Mouse (Mus musculus) brain, embryonic 14.5 days (tissue): Measurements from ENCODE around the gene Zfp710. TPM values are rescaled to one million over a fixed set of nuclear protein-coding genes. Genes with fewer than 3 reads are reported as not detected.

ENCODE experiments used
- DNase-seq: peaks from one replicate; pipeline ENCODE4 v3.0.0-alpha.2; 2011; ENCODE audit warnings: low read depth
- CTCF ChIP-seq: fragments of 200-500 bp; IDR thresholded peaks from 2 replicates; pipeline ENCODE4 v1.5.1; 2012; ENCODE audit warnings: inconsistent platforms, mild to moderate bottlenecking, moderate library complexity, borderline replicate concordance; ENCODE audit not compliant: insufficient read depth, insufficient read length; ENCODE audit errors: extremely low read depth
- POLR2A ChIP-seq: fragments of 200-500 bp; IDR thresholded peaks from 2 replicates; pipeline ENCODE4 v1.6.1; 2012; ENCODE audit warnings: mild to moderate bottlenecking, inconsistent platforms, borderline replicate concordance; ENCODE audit not compliant: poor library complexity, insufficient read depth, insufficient read length, severe bottlenecking; ENCODE audit errors: extremely low read depth
- polyA plus RNA-seq: library from polyadenylated mRNA; depleted of rRNA; stranded (reverse); fragments of >200 nt; gene quantifications from 2 replicates; pipeline ENCODE4 v1.2.3, GENCODE M21; 2012

Zfp710 gene
- polyA plus RNA-seq, 1 experiment: 34.8 TPM

DNA sequence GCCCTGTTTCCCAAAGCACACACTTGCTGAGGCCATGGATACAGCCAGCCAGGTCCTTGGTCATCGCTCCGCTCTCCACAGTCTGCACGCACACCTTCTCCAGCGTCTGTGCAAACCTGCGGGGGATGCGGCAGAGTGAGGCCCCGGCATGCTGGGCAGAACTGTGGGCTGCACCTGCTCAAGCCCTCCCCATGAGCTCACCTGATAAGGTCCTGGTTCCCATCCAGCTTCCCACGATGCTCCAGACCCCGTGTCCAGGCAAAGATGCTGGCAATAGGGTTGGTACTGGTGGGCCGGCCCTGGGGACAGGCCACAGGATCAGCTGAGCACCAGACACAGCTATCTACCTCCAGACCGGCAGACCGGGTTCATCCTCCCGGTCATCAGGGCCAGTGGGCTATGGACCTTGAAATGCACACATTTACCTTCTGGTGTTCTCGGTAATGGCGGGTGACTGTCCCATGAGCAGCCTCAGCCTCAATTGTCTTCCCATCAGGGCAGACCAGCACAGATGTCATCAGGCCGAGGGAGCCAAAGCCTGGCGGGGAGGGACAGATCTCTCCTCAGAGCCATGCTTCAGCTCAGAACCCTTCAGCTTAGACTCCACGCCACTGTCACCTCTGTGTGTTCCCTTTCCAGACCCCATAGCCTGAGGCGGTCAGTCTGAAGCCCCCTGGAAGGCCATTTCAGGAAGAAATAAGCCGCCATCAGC, 71.1 kb downstream of the Zfp710 start:
- no peak for DNase-seq
- TF ChIP-seq CTCF (no peak), POLR2A (no peak)

DNA sequence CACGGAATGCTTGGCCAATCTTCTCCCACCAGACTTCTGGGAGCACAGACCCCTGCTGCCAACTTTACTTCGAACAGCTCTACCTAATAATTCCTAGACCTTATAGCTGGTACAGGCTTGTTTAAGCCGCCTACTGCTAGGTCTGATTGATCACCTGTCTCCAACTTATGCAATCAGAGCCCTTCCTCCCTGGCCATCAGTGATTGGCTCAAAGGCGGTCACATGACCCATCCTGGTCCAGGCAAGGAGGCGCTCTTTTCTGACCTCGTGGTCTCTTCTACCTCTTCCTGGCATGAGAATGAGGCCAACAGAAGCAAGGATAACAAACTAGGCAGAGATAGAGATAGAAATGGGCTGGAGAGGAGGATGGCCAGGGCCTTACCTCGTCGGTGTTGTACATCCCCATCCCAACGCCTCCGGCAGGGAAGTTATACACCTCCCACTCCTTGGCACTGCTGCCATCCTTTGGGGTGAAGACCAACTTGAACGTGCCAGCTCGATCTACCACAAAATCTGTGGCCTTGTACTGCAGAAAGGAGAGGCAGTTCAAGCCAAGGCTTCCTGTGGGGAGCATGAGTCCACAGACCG, 73.9 kb downstream of the Zfp710 start:
- TF ChIP-seq POLR2A (no peak), CTCF (no peak)
- DNase-seq: no peak

DNA sequence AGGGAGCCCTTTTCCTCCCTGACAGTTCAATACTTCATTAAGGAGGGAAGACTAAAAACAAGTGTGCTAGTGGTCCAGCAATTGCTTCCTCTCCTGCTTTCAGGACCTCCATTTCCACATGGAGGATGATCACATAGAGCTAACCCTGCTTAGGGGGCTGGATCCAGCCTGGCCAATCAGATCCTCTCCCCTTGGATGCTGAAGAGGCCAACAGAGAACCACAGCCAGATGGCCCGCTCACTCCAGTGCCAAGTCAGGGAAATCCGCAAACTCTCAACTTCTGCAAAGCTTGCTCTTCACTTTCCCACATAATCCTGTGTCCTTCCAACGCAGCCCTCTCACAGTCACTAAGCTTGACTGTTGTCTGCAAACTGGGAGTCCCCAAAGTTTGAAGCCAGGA, 78.7 kb downstream of the Zfp710 start:
- no peak for TF ChIP-seq CTCF
- no peak for TF ChIP-seq POLR2A
- peak; percentile 56 for DNase-seq

DNA sequence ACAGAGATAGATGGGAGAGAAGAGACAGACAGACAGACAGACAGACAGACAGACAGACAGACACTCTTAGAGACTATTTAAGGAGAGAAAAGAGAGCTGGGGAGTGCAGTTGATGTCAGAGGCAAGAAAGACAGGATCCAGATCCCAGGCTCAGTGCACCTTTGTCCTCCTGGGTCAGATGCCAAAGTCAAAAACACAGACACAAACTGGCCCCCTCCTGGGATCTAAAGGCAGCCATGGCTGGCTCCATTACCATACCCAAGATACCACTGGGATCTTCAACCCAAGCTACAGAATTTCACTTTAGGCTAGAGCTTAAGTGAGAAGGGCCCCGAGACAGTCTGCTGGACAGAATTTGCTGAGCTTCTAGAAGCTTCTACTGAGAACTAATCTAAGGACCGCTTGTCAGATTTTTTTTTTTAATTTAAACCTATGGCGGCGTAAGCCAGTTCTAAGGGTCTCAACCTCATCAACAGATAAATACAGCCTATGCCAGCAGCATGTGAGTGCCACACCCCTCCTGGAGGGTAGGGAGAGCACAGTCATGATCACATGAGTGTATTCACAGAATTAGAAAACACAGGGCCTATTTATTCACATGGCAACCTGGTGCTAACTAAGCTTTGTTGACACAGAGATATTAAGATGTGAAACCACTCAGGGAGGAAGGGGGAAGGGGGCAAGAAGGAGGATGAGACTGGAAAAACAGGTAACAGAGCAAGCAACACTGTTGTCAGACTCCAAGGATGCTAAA, 81.2 kb downstream of the Zfp710 start:
- TF ChIP-seq POLR2A (no peak), CTCF (no peak)
- no peak for DNase-seq

DNA sequence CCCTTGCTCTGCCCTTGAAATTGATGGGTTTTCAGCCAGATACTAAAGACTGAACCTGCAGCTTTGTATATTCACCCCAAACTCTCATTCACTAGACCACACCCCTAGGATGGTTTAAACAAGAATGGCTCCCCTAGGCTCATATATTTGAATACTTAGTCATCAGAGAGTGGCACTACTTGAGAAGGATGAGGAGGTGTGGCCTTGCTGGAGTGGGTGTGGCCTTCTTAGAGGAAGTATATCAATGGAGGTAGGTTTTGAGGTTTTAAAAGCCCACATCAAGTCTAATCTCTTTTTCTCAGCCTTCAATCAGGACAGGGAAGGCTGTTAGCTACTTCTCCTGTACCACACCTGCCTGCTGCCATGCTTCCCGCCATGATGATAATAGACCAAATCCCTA, 81.8 kb downstream of the Zfp710 start:
- TF ChIP-seq CTCF (no peak), POLR2A (no peak)

DNA sequence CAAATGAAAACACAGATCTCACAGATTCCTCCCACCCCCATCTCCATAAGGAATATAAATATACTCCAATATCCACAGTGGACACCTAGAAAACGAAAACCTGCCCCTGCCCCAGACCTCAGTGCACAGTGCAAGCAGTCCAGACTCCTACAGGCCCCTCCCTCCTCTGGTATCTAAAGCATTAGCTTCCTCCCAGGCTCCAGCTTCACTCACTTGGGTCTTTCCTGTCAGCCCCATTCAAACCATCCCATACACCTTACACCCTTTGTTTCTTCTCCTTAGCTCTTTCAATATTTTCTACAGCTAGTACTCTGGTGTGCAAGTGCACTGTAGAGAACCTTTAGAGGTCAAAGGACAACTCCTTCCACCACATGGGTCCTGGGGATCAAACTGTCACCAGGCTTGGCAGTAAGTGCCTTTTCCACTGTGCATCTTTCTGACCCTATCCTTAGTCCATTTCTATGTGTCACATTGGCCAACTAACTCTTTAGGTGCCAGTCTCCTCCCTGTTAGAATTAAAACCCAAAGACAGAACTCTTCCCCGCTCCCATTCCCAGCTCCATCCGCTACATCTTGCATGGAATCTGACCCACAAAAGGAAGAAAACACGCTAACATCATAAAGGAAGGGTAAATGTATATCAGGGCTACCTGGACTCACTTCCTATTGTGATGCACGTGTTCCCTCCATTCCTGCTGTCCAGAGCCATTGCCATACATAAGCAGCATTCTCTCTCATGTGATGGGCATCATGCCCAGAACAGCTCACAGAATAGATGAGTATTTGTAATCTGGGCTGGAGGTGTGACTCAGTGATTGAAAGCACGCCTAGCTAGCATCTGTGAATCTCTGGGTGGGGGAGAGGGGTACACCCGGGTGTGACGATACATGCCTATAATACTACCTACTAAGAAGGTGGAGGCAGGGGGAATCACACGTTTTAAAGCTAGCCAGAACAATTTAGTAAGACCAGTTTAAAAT, 86.7 kb downstream of the Zfp710 start:
- TF ChIP-seq POLR2A: no peak
- TF ChIP-seq CTCF: no peak

More for the DNA sequence above, 81.8 kb downstream of the Zfp710 start:
- DNase-seq: no peak

DNA sequence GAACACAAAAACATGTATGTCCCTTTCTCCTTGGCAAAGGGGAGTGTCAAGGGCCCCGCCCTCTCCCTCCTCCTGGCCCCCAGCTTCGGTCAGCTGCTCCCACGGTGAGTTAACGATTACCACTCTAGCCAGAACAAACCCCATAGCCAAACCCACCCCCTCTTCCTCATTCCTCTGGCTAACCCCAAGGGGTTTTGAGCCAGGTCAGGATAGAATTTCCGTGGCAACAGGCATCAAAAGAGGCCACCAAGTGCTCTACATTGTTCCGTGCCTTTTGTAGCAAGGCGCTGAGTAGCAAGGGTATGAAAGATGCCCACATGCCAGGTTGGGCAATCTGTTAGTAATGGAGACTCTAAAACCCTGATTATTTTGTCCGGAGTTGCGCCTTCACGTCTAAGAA, 89.4 kb downstream of the Zfp710 start:
- DNase-seq: no peak
- TF ChIP-seq POLR2A (no peak), CTCF (no peak)

More for the DNA sequence above, 86.7 kb downstream of the Zfp710 start:
- DNase-seq: peak; percentile 86

DNA sequence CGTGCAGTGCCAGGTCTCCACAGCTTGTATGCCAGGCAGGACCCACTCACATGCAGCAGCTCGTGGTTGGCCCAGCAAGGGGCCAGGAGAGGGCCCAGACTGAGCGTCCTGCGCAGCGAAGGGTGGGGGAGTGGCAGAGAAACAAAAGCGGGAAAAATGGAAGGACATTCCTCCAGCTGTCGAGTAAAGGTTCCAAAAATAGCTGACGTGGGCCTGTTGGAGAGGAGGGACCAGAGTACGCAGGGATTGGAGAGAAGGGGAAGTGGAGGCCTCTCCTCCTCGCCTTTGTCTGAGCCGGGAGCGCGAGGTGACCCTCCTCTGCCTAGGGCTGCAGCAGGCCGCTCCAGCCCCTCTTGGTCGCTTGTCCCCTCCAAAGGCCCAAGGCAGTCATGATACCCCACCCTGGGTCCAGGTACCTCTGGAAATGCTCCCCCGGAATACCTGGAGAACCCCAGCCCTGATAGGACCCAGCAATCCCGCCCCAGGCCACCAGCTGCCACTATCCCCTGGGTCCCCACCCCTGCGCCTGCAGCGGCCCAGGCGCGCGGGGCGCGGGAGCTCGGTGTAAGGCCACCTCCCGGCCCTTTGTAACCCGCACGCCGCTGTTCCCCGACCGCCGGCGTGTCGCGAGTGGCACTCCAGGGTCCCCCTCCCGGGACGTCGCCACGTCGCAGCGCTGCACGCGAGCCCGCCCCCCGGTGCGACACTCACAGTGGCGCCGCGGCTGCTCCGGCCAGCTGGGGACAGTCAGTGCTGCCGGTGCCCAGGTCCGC, 90.0 kb downstream of the Zfp710 start:
- DNase-seq: peak; percentile 88
- TF ChIP-seq POLR2A: peak; percentile 7; the same call in 1 of the 2 replicates
- TF ChIP-seq CTCF: no peak

DNA sequence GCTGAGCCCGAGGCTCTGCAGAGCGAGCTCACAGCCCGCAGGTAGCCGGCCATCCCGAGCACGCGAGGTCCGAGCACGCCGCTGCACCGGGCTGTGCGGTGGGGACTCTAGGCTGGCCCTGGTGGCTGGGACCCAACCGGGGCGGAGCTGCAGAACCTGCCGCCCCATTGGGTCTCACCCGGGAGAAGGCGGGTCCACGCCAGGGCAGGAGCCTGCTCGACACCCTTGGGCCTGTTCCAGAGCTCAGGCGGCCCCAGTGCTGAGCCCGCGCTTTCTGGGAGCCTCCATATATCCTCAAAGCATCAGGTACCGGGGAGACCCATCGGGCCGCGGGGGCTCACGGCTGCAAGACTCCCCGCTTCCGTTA, 90.6 kb downstream of the Zfp710 start, which contains the start of gene Idh2:
Gene Idh2, minus strand, starts transcription at position 169 of the 367 bp plus-strand sequence.
- TF ChIP-seq CTCF (no peak), POLR2A (peak; percentile 83)

DNA sequence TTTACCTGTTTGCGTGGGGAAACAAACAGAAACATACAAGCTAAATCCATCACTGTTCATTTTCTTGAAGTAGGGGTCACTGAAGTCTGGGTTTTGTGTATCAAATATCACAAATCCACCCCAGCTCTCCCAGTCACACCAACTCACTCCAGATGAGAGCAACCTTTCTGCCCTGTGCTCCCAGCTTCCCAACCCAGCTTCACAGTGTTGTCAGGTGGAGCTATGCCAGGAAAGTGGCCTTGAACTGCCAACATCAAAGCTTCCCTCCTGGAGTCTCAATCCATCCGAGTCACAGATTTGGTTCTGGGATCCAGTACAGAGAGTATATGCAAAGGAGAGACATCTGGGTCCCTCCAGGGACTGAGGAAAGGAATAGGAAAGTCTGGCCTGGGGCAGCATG, 91.5 kb downstream of the Zfp710 start:
- DNase-seq: no peak
- TF ChIP-seq POLR2A: no peak
- TF ChIP-seq CTCF: no peak

More for the DNA sequence above, 90.6 kb downstream of the Zfp710 start, which contains the start of gene Idh2:
- DNase-seq: peak; percentile 95
